Mouse (Mus musculus): ENCODE data around the gene Ghrl. TPM values are rescaled to one million over a fixed set of nuclear protein-coding genes. Genes with fewer than 3 reads are reported as not detected.
"Not testable (repeated sequence)": the region's sequence is repeated elsewhere in the genome, so short reads cannot be mapped to it uniquely, and the experiment has no call there.

Ghrl gene
- polyA plus RNA-seq (2012; rRNA removed) = not detected in 2 replicates

- no peak for DNase-seq (ENCODE audit: low read depth)
These were observed at the start of gene Ghrl for GRCm38 (mm10) chr6:113719878-113720277. Gene Ghrl (minus strand): TSS chr6:113719880.

- DNase-seq (ENCODE audit: low read depth) = no peak
These were observed 49.1 kb upstream of the Ghrl start for GRCm38 (mm10) chr6:113768804-113769203.

- peak; percentile 64 for DNase-seq (ENCODE audit: low read depth)
These were observed 42.0 kb upstream of the Ghrl start for GRCm38 (mm10) chr6:113761644-113762043.

- no peak for DNase-seq (ENCODE audit: low read depth)
These were observed 29.5 kb upstream of the Ghrl start for GRCm38 (mm10) chr6:113749119-113749685.

GRCm38 (mm10) chr6:113748351-113748750 lies 28.7 kb upstream of the Ghrl start:
- DNase-seq (ENCODE audit: low read depth) = no peak

- DNase-seq (ENCODE audit: low read depth) = no peak
These were observed 27.6 kb upstream of the Ghrl start for GRCm38 (mm10) chr6:113747284-113747683.

- DNase-seq (ENCODE audit: low read depth) = no peak
These were observed 25.4 kb upstream of the Ghrl start for GRCm38 (mm10) chr6:113745117-113745516.

- no peak for DNase-seq (ENCODE audit: low read depth)
These were observed 23.4 kb upstream of the Ghrl start for GRCm38 (mm10) chr6:113743111-113743510.

GRCm38 (mm10) chr6:113742321-113742720 lies 22.6 kb upstream of the Ghrl start:
- DNase-seq (ENCODE audit: low read depth) = no peak

GRCm38 (mm10) chr6:113741425-113741824 lies 21.7 kb upstream of the Ghrl start:
- DNase-seq (ENCODE audit: low read depth) = no peak

- DNase-seq (ENCODE audit: low read depth) = no peak
These were observed 20.8 kb upstream of the Ghrl start, which contains the start of gene Sec13 for GRCm38 (mm10) chr6:113740236-113741217. Gene Sec13 (minus strand): TSS chr6:113740743.

- DNase-seq (ENCODE audit: low read depth) = no peak
These were observed 17.8 kb upstream of the Ghrl start for GRCm38 (mm10) chr6:113737318-113738046.

GRCm38 (mm10) chr6:113731296-113731695 lies 11.6 kb upstream of the Ghrl start:
- no peak for DNase-seq (ENCODE audit: low read depth)

- no peak for DNase-seq (ENCODE audit: low read depth)
These were observed 8.5 kb upstream of the Ghrl start for GRCm38 (mm10) chr6:113728181-113728580.

- DNase-seq (ENCODE audit: low read depth) = no peak
These were observed 1.4 kb upstream of the Ghrl start for GRCm38 (mm10) chr6:113721061-113721460.

- DNase-seq (ENCODE audit: low read depth) = no peak
These were observed 2.1 kb downstream of the Ghrl start for GRCm38 (mm10) chr6:113717541-113717940.

- no peak for DNase-seq (ENCODE audit: low read depth)
These were observed 4.9 kb downstream of the Ghrl start for GRCm38 (mm10) chr6:113714797-113715196.

GRCm38 (mm10) chr6:113714276-113714675 lies 5.4 kb downstream of the Ghrl start:
- DNase-seq (ENCODE audit: low read depth) = no peak

GRCm38 (mm10) chr6:113713389-113713788 lies 6.3 kb downstream of the Ghrl start:
- DNase-seq (ENCODE audit: low read depth) = not testable (repeated sequence)

- DNase-seq (ENCODE audit: low read depth) = no peak
These were observed 7.0 kb downstream of the Ghrl start for GRCm38 (mm10) chr6:113712718-113713117.

GRCm38 (mm10) chr6:113697222-113698205 lies 22.2 kb downstream of the Ghrl start:
- DNase-seq (ENCODE audit: low read depth) = no peak

Data from gonadal fat pad, adult 2 months (tissue).